Mouse (Mus musculus) hindbrain, embryonic 13.5 days (tissue): Measurements from ENCODE around the gene Suclg2. TPM values are rescaled to one million over a fixed set of nuclear protein-coding genes. Genes with fewer than 3 reads are reported as not detected.

Source experiments
- ATAC-seq: fragments of 200-750 bp; cut with Nextera tagmentation; 2 replicates; pipeline ENCODE4 v1.8.0; 2017; ENCODE audit warnings: moderate TSS enrichment; ENCODE audit not compliant: low FRiP score
- H3K27ac ChIP-seq: fragments of 300-500 bp; sonication (generic); 2 replicates; pipeline ENCODE4 v1.5.1; 2015; ENCODE audit warnings: inconsistent platforms, mild to moderate bottlenecking, moderate library complexity
- H3K27me3 ChIP-seq: fragments of 300-500 bp; sonication (generic); 2 replicates; pipeline ENCODE4 v1.6.1; 2015; ENCODE audit warnings: mild to moderate bottlenecking, inconsistent platforms
- H3K36me3 ChIP-seq: fragments of 300-500 bp; sonication (generic); 2 replicates; pipeline ENCODE4 v1.6.1; 2015; ENCODE audit warnings: mild to moderate bottlenecking, inconsistent platforms
- H3K4me1 ChIP-seq: fragments of 300-500 bp; sonication (generic); replicated peaks from 2 replicates; pipeline ENCODE4 v1.6.1; 2015; ENCODE audit warnings: inconsistent platforms
- H3K4me2 ChIP-seq: fragments of 300-500 bp; sonication (generic); 2 replicates; pipeline ENCODE4 v1.6.1; 2015; ENCODE audit warnings: inconsistent platforms, mild to moderate bottlenecking, moderate library complexity
- H3K4me3 ChIP-seq: fragments of 300-500 bp; sonication (generic); 2 replicates; pipeline ENCODE4 v1.5.1; 2015; ENCODE audit warnings: mild to moderate bottlenecking, inconsistent platforms
- H3K9ac ChIP-seq: fragments of 300-500 bp; sonication (generic); 2 replicates; pipeline ENCODE4 v1.6.1; 2015; ENCODE audit warnings: mild to moderate bottlenecking, inconsistent platforms
- H3K9me3 ChIP-seq: fragments of 300-500 bp; sonication (generic); 2 replicates; pipeline ENCODE4 v1.6.1; 2016; ENCODE audit warnings: inconsistent platforms
- WGBS: fragments of 180-500 bp; shearing (Covaris S2); methylation state at CpG from one replicate; pipeline ENCODE4 v1.1.7; 2015; 5-methylcytosine and 5-hydroxymethylcytosine counted together
- polyA plus RNA-seq: library from polyadenylated mRNA; unstranded; fragments of >200 nt; fragmentation: Nextera tagmentation; extraction: Ambion mirVana; gene quantifications from 2 replicates; pipeline ENCODE4 v1.2.1, GENCODE M21; 2015

The Suclg2 gene
- polyA plus RNA-seq, 1 experiment from 2014 or later, result 17.1 TPM

GRCm38 (mm10) chr6:95535191-95535590, 183.4 kb downstream of the Suclg2 start:
- Histone ChIP-seq H3K4me3 (no peak overlapping the region), H3K9ac (no peak overlapping the region), H3K36me3 (no peaks in the 10 kb centered on the region), H3K9me3 (no peaks in the 10 kb centered on the region), H3K27ac (no peak overlapping the region), H3K4me1 (no peaks in the 10 kb centered on the region), H3K4me2 (no peak overlapping the region), H3K27me3 (0 out of 2 replicates have a peak, but pooled peaks cover 3% of the 10 kb centered on the region)
- WGBS, result 60% methylated on average over 3 of the region's 3 CpGs
- ATAC-seq, result no peak

GRCm38 (mm10) chr6:95519846-95520245, 198.8 kb downstream of the Suclg2 start:
- Histone ChIP-seq H3K36me3 (no peaks in the 10 kb centered on the region), H3K27ac (no peak overlapping the region), H3K9ac (no peak overlapping the region), H3K4me1 (peaks cover 10% of the 10 kb centered on the region), H3K4me2 (no peak overlapping the region), H3K4me3 (no peak overlapping the region), H3K27me3 (no peaks in the 10 kb centered on the region), H3K9me3 (no peaks in the 10 kb centered on the region)
- no peak for ATAC-seq
- WGBS, result 50% methylated on average over 2 of the region's 2 CpGs

GRCm38 (mm10) chr6:95518406-95518805, 200.2 kb downstream of the Suclg2 start:
- no peak for ATAC-seq
- no peak overlapping the region for H3K4me3 ChIP-seq
- H3K4me2 ChIP-seq, result no peak overlapping the region
- H3K9ac ChIP-seq, result no peak overlapping the region
- no peaks in the 10 kb centered on the region for H3K27me3 ChIP-seq
- 92% methylated on average over 2 of the region's 2 CpGs for WGBS
- no peaks in the 10 kb centered on the region for H3K9me3 ChIP-seq
- H3K4me1 ChIP-seq, result peaks cover 10% of the 10 kb centered on the region
- no peaks in the 10 kb centered on the region for H3K36me3 ChIP-seq
- H3K27ac ChIP-seq, result no peak overlapping the region

DNA sequence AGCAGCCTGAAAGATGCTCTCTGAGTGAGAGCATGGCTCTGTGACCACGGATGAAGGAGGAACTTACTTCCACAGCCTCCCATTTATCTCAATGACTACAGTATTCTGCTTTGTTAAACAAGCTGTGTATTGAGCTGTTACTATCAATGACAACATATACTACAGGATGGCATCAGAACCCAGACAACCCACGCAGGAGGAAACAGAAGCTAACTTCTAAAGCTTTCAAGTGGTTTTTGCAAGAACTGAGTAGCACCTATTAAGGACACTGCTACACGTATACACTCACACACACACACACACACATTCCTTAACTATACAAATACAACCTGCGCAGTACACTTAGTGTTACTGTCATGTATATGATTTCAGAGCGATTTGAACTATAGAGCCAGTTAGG, 202.9 kb downstream of the Suclg2 start:
- H3K27ac ChIP-seq, result no peak overlapping the region
- H3K4me3 ChIP-seq, result no peak overlapping the region
- H3K4me1 ChIP-seq, result peaks cover 10% of the 10 kb centered on the region
- H3K4me2 ChIP-seq, result no peak overlapping the region
- H3K27me3 ChIP-seq, result no peaks in the 10 kb centered on the region
- no peak overlapping the region for H3K9ac ChIP-seq
- no peaks in the 10 kb centered on the region for H3K9me3 ChIP-seq
- WGBS, result 76% methylated on average over 5 of the region's 5 CpGs
- H3K36me3 ChIP-seq, result no peaks in the 10 kb centered on the region
- no peak for ATAC-seq

DNA sequence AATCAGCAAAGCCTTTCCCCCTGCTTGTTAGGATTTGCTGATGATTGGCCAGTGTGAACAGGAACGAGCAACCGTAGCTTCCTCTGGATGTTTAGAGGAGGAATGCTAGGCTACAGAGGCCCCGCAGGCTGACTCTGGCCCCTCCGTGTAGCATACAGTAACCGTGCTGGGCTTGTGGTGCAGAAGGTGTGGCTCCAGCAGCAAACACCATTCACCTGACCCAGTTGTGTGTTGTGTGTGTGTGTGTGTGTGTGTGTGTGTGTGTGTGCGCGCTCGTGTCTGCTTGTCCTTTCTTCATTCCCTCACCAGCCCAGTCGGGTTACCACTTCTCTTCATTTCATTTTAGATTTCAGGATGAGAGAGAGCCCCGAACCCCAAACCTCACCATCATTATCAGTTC, 203.9 kb downstream of the Suclg2 start:
- Histone ChIP-seq H3K9me3 (no peaks in the 10 kb centered on the region), H3K36me3 (no peaks in the 10 kb centered on the region), H3K4me1 (peaks cover 8% of the 10 kb centered on the region), H3K4me2 (no peak overlapping the region), H3K27me3 (no peaks in the 10 kb centered on the region), H3K9ac (no peak overlapping the region), H3K4me3 (no peak overlapping the region), H3K27ac (no peak overlapping the region; the same call in 1 of the 2 replicates)
- ATAC-seq, result no peak
- 91% methylated on average over 10 of the region's 10 CpGs for WGBS

DNA sequence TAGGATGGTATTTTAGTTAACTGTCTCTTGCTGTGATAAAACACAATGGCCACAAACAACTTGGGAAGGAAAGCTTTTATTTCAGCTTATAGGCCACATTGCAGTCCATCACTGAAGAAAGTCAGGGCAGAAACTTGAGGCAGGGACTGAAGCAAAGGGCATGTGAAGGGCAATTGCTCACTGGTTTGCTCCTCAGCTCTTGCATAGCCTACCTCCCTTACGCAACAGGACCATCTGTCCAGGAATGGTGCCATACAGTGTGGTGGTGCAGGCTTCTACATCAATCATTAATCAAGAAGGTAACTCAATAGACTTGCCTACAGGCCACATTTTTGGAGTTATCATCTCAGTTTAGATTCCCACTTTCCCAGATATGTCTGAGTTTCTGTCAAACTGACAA, 206.9 kb downstream of the Suclg2 start:
- Histone ChIP-seq H3K27ac (no peak overlapping the region), H3K4me3 (no peak overlapping the region), H3K4me2 (no peak overlapping the region), H3K9me3 (peaks cover 6% of the 10 kb centered on the region; the same call in 1 of the 2 replicates), H3K4me1 (peaks cover 6% of the 10 kb centered on the region), H3K27me3 (no peaks in the 10 kb centered on the region), H3K9ac (no peak overlapping the region), H3K36me3 (no peaks in the 10 kb centered on the region)
- WGBS, result 97% methylated on average over 1 of the region's 1 CpGs
- no peak for ATAC-seq

- no peaks in the 10 kb centered on the region for H3K27me3 ChIP-seq
- no peak for ATAC-seq
- no peaks in the 10 kb centered on the region for H3K36me3 ChIP-seq
- H3K4me1 ChIP-seq, result peaks cover 28% of the 10 kb centered on the region
- no peak overlapping the region for H3K9ac ChIP-seq
- no peaks in the 10 kb centered on the region for H3K9me3 ChIP-seq
- no peak overlapping the region for H3K4me2 ChIP-seq
- H3K27ac ChIP-seq, result no peak overlapping the region
- no peak overlapping the region for H3K4me3 ChIP-seq
- 80% methylated on average over 5 of the region's 5 CpGs for WGBS
Observed at GRCm38 (mm10) chr6:95500771-95501170, 217.8 kb downstream of the Suclg2 start.

DNA sequence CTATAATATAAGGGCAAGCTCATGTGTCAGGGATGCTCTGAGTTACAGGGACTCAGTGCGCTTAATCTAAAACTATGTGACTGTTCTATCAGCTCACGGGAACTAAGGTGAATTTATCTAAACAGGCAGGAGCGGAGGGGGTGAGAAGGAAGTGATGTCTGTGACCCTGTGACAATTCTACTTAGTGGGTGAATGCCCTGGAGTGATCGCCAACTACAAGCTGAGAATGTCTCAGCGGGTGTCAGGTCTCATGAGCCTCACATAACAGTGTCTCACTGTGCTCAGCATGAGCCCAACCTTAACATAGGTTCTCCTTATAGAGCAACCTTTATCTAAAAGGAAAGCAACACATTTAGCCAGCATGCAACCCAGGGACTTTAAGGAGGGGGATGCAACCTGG, 219.0 kb downstream of the Suclg2 start:
- no peak for ATAC-seq
- H3K27ac ChIP-seq, result no peak overlapping the region
- H3K9ac ChIP-seq, result no peak overlapping the region
- H3K36me3 ChIP-seq, result no peaks in the 10 kb centered on the region
- H3K27me3 ChIP-seq, result no peaks in the 10 kb centered on the region
- no peaks in the 10 kb centered on the region for H3K9me3 ChIP-seq
- no peak overlapping the region for H3K4me3 ChIP-seq
- peaks cover 25% of the 10 kb centered on the region for H3K4me1 ChIP-seq
- WGBS, result 73% methylated on average over 5 of the region's 5 CpGs
- no peak overlapping the region for H3K4me2 ChIP-seq

GRCm38 (mm10) chr6:95492216-95492956, 226.2 kb downstream of the Suclg2 start:
- Histone ChIP-seq H3K27ac (no peak overlapping the region), H3K4me2 (no peak overlapping the region), H3K4me3 (no peak overlapping the region), H3K9ac (no peak overlapping the region), H3K27me3 (no peaks in the 10 kb centered on the region), H3K9me3 (no peaks in the 10 kb centered on the region), H3K4me1 (no peaks in the 10 kb centered on the region), H3K36me3 (no peaks in the 10 kb centered on the region)
- 83% methylated on average over 8 of the region's 8 CpGs for whole genome bisulfite sequencing
- ATAC-seq, result no peak

DNA sequence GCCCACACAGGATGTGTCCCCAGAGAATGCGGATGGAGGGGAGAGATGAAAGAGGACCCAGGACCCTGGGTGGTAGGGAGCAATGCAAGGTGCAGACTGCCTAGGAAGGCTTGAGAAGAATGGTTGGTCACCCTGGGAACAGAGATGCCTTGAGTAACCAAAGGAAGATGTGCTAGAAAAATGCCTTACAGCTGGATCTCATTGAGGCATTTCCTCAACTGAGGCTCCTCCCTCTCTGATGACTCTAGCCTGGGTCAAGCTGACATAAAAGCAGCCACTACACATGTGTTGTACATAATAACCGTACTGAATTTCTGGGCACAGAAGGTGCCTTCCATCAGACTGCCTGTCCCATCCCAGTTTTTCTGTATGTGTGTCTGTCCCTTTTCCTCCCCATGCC, 227.6 kb downstream of the Suclg2 start:
- H3K4me3 ChIP-seq, result no peak overlapping the region
- H3K27me3 ChIP-seq, result no peaks in the 10 kb centered on the region
- H3K27ac ChIP-seq, result no peak overlapping the region
- no peaks in the 10 kb centered on the region for H3K36me3 ChIP-seq
- no peaks in the 10 kb centered on the region for H3K9me3 ChIP-seq
- 83% methylated on average over 2 of the region's 2 CpGs for WGBS
- H3K4me1 ChIP-seq, result no peaks in the 10 kb centered on the region
- no peak for ATAC-seq
- no peak overlapping the region for H3K4me2 ChIP-seq
- no peak overlapping the region for H3K9ac ChIP-seq

- H3K4me3 ChIP-seq, result no peak overlapping the region
- WGBS, result 83% methylated on average over 6 of the region's 6 CpGs
- H3K27ac ChIP-seq, result no peak overlapping the region
- no peaks in the 10 kb centered on the region for H3K9me3 ChIP-seq
- no peaks in the 10 kb centered on the region for H3K36me3 ChIP-seq
- no peaks in the 10 kb centered on the region for H3K27me3 ChIP-seq
- H3K4me2 ChIP-seq, result no peak overlapping the region
- ATAC-seq, result no peak
- H3K9ac ChIP-seq, result no peak overlapping the region
- H3K4me1 ChIP-seq, result peaks cover 28% of the 10 kb centered on the region
Observed at GRCm38 (mm10) chr6:95485791-95486190, 232.8 kb downstream of the Suclg2 start.

DNA sequence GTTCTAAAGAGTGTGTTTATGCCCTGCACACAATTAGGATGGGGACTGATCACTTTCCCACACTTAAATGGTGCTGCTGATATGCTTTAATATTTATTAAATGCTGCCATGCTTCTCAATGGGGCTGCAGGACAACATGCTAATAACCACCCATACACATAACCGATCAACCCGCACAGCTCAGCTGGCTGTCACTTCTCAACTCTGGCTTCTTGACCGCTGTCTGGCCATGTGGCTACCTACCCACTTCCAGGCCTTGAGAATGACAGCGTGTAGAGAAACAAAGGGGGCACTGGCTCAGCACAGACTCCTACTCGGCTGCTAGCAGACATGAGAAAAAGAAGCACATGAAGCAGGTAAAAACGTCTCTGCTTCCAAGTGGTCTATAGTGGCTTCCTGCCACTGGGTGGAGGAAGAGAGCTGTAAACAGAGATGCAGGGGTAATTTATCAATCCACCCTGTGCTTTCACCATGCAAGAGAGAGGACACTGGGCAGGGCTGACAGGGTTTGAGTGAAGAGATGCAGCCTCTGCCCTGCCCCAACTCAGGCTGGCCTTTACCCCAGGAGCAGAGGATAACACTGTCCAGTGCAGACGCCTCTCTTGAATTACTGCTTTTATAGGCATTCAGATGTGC, 234.3 kb downstream of the Suclg2 start:
- no peaks in the 10 kb centered on the region for H3K27me3 ChIP-seq
- no peak overlapping the region for H3K4me2 ChIP-seq
- H3K4me3 ChIP-seq, result no peak overlapping the region
- no peak overlapping the region for H3K27ac ChIP-seq
- 57% methylated on average over 7 of the region's 7 CpGs for WGBS
- no peaks in the 10 kb centered on the region; the same call in 1 of the 2 replicates for H3K9me3 ChIP-seq
- H3K4me1 ChIP-seq, result peaks cover 28% of the 10 kb centered on the region
- ATAC-seq, result peak; percentile 78
- no peaks in the 10 kb centered on the region for H3K36me3 ChIP-seq
- no peak overlapping the region for H3K9ac ChIP-seq

DNA sequence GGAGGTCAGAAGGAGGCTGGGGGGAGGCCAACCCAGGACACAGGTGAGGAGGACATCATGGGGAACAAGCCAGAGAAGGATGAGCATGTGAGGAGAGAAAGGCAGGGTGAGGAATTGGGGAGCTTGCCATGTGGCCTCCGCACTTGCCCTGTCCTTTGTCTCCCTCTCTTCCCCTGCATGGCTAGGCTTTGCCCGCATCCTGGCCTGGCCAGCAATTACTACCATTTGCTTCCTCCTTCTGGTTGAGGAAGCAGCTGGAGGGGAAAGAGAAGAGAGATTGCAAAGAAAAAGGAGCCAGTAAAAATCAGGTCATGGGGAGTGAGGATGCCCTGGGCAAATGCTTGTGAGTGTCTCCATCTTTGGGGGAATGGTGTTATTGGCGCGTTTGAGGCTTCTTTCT, 234.9 kb downstream of the Suclg2 start:
- no peak overlapping the region for H3K27ac ChIP-seq
- H3K4me2 ChIP-seq, result no peak overlapping the region
- H3K4me1 ChIP-seq, result peaks cover 28% of the 10 kb centered on the region
- H3K9ac ChIP-seq, result no peak overlapping the region
- 90% methylated on average over 4 of the region's 4 CpGs for WGBS
- no peaks in the 10 kb centered on the region for H3K36me3 ChIP-seq
- no peaks in the 10 kb centered on the region; the same call in 1 of the 2 replicates for H3K9me3 ChIP-seq
- H3K27me3 ChIP-seq, result no peaks in the 10 kb centered on the region
- H3K4me3 ChIP-seq, result no peak overlapping the region
- ATAC-seq, result no peak
